27 mouse cellular contexts compared by ENCODE assay signal in genomic region chr2:133326290-133327050, GRCm38 (mm10).
DNase-seq lines count a peak whose midpoint lies in the region; ATAC-seq lines count a peak whose summit lies in the region.
"Had no signal": no experiment of that assay in that cellular context is flagged by ENCODE, and none has a peak within 500 bp of the region (broad histone marks: within the 10 kb centered on the region; RNA-seq: fewer than 3 reads in every experiment).

No protein-coding gene starts in this region.

- no peaks in the 10 kb centered on the region for H3K9me3 ChIP-seq in hindbrain, embryonic 16.5 days (ENCODE audit: control insufficient read depth, low read length)
- no peaks in the 10 kb centered on the region for H3K9me3 ChIP-seq in hindbrain, embryonic 10.5 days
- H3K9me3 ChIP-seq in neural tube, embryonic 12.5 days = no peaks in the 10 kb centered on the region
- H3K9me3 ChIP-seq: embryonic facial prominence, embryonic 12.5 days; heart, embryonic 15.5 days; intestine, embryonic 15.5 days; limb, embryonic 10.5 days; midbrain, embryonic 15.5 days had no signal

- 26% methylated on average over 6 of the region's 6 CpGs for WGBS in hindbrain, embryonic 16.5 days
- WGBS in hindbrain, embryonic 10.5 days = 47% methylated on average over 6 of the region's 6 CpGs
- WGBS in neural tube, embryonic 12.5 days = 27% methylated on average over 6 of the region's 6 CpGs

- H3K4me1 ChIP-seq in hindbrain, embryonic 16.5 days (ENCODE audit: control insufficient read depth, insufficient read depth, low read depth, low read length) = no peaks in the 10 kb centered on the region
- peaks cover 9% of the 10 kb centered on the region; the same call in 1 of the 2 replicates for H3K4me1 ChIP-seq in hindbrain, embryonic 10.5 days (replicated peaks)
- 0 out of 2 replicates have a peak, but pooled peaks cover 4% of the 10 kb centered on the region for H3K4me1 ChIP-seq in neural tube, embryonic 12.5 days
- H3K4me1 ChIP-seq: embryonic facial prominence, embryonic 12.5 days; intestine, embryonic 15.5 days; limb, embryonic 10.5 days; midbrain, embryonic 15.5 days had no signal

- H3K27me3 ChIP-seq in hindbrain, embryonic 16.5 days (replicated peaks; ENCODE audit: control insufficient read depth, insufficient read depth, low read length) = no peaks in the 10 kb centered on the region
- H3K27me3 ChIP-seq in hindbrain, embryonic 10.5 days (ENCODE audit: insufficient read depth, poor library complexity, severe bottlenecking) = no peaks in the 10 kb centered on the region
- H3K27me3 ChIP-seq in neural tube, embryonic 12.5 days (replicated peaks) = no peaks in the 10 kb centered on the region
- H3K27me3 ChIP-seq: embryonic facial prominence, embryonic 12.5 days; heart, embryonic 15.5 days; intestine, embryonic 15.5 days; midbrain, embryonic 15.5 days had no signal

- H3K4me3 ChIP-seq in hindbrain, embryonic 16.5 days (ENCODE audit: low read length) = no peak overlapping the region
- no peak overlapping the region for H3K4me3 ChIP-seq in hindbrain, embryonic 10.5 days
- H3K4me3 ChIP-seq in neural tube, embryonic 12.5 days = no peak overlapping the region
- H3K4me3 ChIP-seq: embryonic facial prominence, embryonic 12.5 days; erythroblast, embryonic 14.5 days; heart, embryonic 15.5 days; intestine, embryonic 15.5 days; left cerebral cortex, adult 2 months; limb, embryonic 10.5 days; midbrain, embryonic 15.5 days; myocyte had no signal

- H3K9ac ChIP-seq in hindbrain, embryonic 16.5 days (ENCODE audit: low read depth, low read length) = no peak overlapping the region
- no peak overlapping the region for H3K9ac ChIP-seq in neural tube, embryonic 12.5 days
- H3K9ac ChIP-seq: embryonic facial prominence, embryonic 12.5 days; heart, embryonic 15.5 days; intestine, embryonic 15.5 days; liver, postnatal 0 days; midbrain, embryonic 15.5 days had no signal

- DNase-seq in embryo, embryonic 10 days (ENCODE audit: low spot score) = peak; percentile 32
- DNase-seq in embryo, embryonic 9.5 days (ENCODE audit: extremely low spot score) = no peak
- DNase-seq in hindbrain, embryonic 10.5 days (ENCODE audit: low spot score) = no peak
- DNase-seq in neural tube, embryonic 10.5 days (ENCODE audit: extremely low spot score, low spot score) = no peak
- no peak for DNase-seq in left cerebral cortex, adult 9 months (ENCODE audit: low spot score in 2 of 2)
- DNase-seq in layer of hippocampus, postnatal 25 days (ENCODE audit: extremely low spot score in 1 of 2, low spot score in 1 of 2) = no peak
- DNase-seq: adrenal gland, postnatal 25 days; cerebellum, adult 11-12 months; cerebellum, postnatal 25 days; heart, postnatal 4 days; kidney, postnatal 25 days; liver, postnatal 0 days; lung, postnatal 10 days; right cerebral cortex, adult 18-20 months; thymus, postnatal 14 days had no signal

- no peak overlapping the region for H3K27ac ChIP-seq in hindbrain, embryonic 16.5 days (ENCODE audit: low read depth, low read length)
- no peak overlapping the region for H3K27ac ChIP-seq in hindbrain, embryonic 10.5 days
- H3K27ac ChIP-seq in neural tube, embryonic 12.5 days = no peak overlapping the region
- H3K27ac ChIP-seq: embryonic facial prominence, embryonic 12.5 days; heart, embryonic 15.5 days; intestine, embryonic 15.5 days; left cerebral cortex, adult 2 months; limb, embryonic 10.5 days; midbrain, embryonic 15.5 days had no signal

- peak; percentile 56; the same call in 1 of the 2 replicates for ATAC-seq in hindbrain, embryonic 16.5 days
- ATAC-seq in neural tube, embryonic 12.5 days (ENCODE audit: low FRiP score, low read depth) = peak; percentile 66
- ATAC-seq: forebrain, embryonic 16.5 days; intestine, embryonic 15.5 days; liver, postnatal 0 days; midbrain, embryonic 15.5 days had no signal

- no peak overlapping the region for H3K4me2 ChIP-seq in hindbrain, embryonic 16.5 days (ENCODE audit: low read length)
- no peak overlapping the region for H3K4me2 ChIP-seq in neural tube, embryonic 12.5 days (replicated peaks)
- H3K4me2 ChIP-seq: embryonic facial prominence, embryonic 12.5 days; heart, embryonic 15.5 days; intestine, embryonic 15.5 days; midbrain, embryonic 15.5 days had no signal

- H3K36me3 ChIP-seq in hindbrain, embryonic 16.5 days (ENCODE audit: control insufficient read depth, insufficient read depth, low read length) = no peaks in the 10 kb centered on the region
- H3K36me3 ChIP-seq in hindbrain, embryonic 10.5 days = no peaks in the 10 kb centered on the region
- no peaks in the 10 kb centered on the region for H3K36me3 ChIP-seq in neural tube, embryonic 12.5 days
- H3K36me3 ChIP-seq: embryonic facial prominence, embryonic 12.5 days; G1E; heart, embryonic 15.5 days; intestine, embryonic 15.5 days; limb, embryonic 10.5 days; midbrain, embryonic 15.5 days had no signal
